Mouse (Mus musculus) kidney, postnatal 4 days (tissue): Measurements from ENCODE around the gene Hist2h3c2.

Source experiments
- DNase-seq, 2 experiments: peaks; one replicate each; pipeline ENCODE4 v3.0.0; 2021; ENCODE audit warnings: mixed read lengths in 2 of 2

Hist2h3c2 gene

DNA sequence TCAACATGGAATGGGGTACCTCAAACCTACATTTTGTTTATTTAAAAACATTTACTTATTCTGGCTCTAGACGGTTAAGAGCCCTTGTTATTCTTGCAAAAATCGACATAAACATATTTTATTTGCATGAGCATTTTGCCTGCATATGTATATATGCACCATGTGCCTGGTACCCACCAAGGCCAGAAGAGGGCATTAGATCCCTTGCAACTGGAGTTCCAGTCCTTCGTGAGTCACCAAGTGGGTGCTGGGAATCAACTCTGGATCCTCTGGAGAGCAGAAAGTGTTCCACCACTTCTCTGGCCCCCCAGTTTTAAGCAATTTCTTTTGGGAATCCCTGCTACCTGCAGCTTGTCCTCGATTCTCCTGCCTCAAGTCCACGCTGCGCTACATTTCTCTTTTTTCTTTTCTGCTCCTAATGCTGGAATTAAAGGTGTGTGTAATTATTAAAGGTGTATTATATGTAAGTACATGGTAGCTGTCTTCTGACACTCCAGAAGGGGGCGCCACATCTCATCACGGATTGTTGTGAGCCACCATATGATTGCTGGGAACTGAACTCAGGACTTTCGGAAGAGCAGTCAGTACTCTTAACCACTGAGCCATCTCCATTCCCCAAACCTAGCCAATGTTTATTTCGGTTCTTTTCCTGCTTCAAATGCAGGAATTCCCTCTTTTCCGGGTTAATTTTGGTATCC lies 43.2 kb downstream of the Hist2h3c2 start:
- peak in 1 of 2 experiments; percentile 26 for DNase-seq

DNA sequence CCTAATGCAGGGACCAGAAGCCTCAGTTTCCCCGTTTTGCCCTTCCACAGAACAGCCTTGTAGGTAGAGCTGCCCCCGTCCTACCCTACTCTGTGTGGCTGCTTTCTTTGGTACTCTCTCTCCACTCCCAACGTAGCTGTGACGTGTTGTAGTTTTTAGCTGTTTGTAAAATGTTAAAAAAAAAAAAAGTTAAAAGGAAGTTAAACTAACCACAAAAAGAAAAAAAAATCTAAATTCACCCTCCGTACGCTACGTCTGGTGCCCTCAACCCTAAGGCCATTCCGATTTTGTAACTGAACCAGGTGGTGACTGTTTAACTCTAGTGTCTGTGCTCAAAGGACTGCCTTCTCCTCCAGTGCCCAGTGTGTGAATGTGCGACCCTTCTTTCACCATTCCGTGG lies 44.0 kb downstream of the Hist2h3c2 start:
- DNase-seq, result no peak

DNA sequence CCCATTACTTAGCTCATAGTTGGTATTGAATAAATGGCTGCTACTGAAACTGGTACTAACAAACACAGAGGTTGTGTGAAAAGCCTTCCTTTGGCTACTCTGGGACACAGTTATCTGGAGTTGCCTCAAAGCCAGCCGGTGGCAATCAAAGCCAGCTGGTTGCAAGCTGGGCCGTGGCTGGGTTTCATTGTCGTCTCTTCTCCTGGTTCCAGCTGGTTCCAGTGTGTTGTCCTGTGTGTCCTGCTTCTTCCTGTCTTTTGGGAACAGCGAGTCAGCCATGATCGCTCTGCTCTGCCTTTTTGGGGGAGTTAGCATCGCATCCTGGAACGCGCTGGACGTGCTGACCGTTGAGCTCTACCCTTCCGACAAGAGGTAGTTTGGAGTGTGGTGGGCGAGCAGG lies 46.0 kb downstream of the Hist2h3c2 start:
- DNase-seq, result no peak
